Mouse (Mus musculus): ENCODE results near the gene Nedd4.
"Not testable (repeated sequence)": the region's sequence is repeated elsewhere in the genome, so short reads cannot be mapped to it uniquely, and the experiment has no call there.

Nedd4 gene

DNA sequence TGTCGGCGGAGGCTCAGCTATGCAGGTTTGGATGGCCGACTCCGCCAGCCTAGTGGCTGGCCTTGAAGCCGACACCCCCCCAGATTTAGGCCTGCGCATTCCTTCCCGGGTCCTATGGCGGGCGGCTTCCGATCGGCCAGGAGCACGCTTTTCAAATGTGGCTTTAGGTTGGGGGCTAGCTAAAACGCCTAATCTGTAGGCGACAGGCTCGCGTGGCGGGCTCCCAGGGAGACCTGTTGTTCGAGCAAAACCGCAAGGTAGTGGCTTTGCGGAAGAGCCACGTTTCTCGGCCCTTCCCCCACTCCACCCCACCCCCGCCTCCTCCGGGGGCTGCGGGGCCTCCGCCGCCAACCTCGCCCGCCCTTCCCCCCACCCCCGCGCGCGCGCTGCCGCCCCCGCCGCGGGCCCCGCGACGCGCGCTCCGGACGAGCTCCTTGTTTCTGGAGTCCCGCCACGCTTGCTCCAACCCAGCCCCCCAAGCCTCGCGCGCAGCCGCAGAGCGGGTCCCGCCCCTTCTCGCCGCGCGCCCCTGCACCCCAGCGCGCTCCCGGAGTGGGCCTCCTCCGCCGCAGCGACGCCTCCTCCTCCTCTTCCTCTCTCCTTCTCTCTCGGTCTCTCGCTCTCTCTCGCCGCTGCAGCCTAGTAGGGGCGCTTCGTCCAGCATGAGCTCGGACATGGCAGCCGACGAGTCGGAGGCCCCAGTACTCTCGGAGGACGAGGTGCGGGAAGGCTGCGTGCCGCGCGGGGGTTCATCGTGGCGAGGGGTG lies at the start of gene Nedd4:
Gene Nedd4, plus strand, starts transcription at position 452 of the 767 bp plus-strand sequence.
- in situ Hi-C loops (cut with MboI): no loop called here

GRCm38 (mm10) chr9:72613884-72614283 lies 48.3 kb upstream of the Nedd4 start:
- in situ Hi-C loops (cut with MboI): no loop called here

DNA sequence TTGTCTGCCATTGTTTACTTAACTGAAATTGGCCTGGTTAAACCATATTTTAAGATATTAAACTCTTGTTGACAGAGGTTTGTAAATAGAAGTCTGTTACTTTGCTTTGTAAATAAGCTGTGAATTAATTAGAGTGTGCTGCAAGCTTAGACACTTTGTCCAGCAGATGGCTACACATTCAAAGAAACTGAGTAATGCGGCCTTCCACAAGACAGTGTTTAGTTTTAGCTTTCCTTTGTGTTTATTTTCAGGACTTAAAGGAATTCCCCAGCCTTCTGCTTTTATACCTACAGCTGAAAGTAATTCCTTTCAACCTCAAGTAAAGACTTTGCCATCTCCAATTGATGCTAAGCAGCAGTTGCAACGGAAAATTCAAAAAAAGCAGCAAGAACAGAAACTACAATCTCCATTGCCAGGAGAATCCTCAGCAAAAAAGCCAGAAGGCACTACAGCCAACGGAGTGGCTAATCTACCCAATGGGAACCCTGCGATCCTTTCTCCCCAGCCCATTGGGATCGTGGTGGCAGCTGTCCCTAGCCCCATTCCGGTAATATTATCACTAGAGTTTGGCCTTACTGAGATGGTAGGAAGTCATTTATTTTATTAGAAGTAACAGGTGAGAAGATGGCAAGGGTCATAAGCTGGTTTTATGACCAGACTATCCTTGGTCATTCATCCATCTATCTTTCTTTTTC lies 47.2 kb upstream of the Nedd4 start:
- in situ Hi-C loops (cut with MboI): no loop called here

GRCm38 (mm10) chr9:72618037-72618436 lies 44.1 kb upstream of the Nedd4 start:
- in situ Hi-C loops (cut with MboI): no loop called here

DNA sequence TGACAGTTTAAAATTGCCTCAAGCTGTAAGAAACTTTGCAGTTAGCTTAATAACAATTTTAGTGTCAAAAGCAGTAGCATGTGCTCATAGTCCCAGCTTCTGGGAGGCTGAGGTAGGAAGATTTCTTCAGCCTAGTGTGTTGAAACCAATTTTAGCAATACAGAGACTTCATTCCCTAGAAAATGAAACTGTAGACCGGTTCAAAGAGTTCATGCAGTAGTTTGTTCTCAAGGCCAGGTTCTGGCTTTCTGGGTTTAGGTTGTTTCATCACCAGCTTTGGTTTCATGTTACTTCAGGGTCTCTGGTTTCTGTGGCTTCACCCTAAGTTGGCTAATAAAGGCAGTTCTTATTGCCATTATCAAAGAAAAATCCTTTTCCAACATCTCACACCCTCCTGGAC lies 38.5 kb upstream of the Nedd4 start:
- in situ Hi-C loops (cut with MboI): no loop called here

DNA sequence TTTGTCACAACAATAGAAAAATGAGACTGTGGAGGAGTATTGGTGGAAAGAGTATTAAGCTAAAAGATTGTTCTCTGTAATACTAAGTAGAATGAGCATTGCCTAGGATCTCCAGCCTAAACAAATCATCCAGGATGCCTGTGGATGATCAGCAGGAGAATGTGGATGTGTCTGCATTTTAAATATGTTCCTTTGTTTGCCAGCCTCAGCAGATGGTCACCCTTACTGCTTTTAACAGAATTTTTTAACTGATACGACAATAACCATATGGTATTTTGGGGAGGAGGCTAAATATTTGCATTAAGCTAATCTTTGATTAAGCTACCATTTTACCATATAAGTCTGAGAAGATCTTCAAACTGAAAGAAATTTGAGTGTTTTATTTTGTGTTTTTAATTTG lies 34.5 kb upstream of the Nedd4 start:
- in situ Hi-C loops (cut with MboI): no loop called here

DNA sequence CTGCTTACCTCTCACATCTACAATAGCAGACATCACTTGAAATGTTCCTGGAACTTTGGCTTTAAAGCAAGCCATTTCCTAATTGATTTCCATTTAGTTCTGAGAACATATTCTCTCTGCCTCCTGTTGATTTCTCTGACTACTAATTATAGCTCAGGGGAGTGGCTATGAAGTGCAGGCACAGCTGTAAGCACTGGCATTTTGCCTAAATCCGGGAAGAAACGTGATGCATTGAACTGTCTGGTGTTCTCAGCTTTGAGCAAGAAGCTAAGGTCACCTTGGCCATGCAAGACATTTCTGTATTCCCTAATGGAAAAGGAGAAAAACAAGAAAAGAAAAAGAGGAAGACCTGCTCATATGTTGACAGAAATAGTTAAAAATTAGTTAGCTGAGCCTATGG lies 33.6 kb upstream of the Nedd4 start:
- in situ Hi-C loops (cut with MboI): no loop called here

GRCm38 (mm10) chr9:72632198-72632597 lies 29.9 kb upstream of the Nedd4 start:
- in situ Hi-C loops (cut with MboI): no loop called here

DNA sequence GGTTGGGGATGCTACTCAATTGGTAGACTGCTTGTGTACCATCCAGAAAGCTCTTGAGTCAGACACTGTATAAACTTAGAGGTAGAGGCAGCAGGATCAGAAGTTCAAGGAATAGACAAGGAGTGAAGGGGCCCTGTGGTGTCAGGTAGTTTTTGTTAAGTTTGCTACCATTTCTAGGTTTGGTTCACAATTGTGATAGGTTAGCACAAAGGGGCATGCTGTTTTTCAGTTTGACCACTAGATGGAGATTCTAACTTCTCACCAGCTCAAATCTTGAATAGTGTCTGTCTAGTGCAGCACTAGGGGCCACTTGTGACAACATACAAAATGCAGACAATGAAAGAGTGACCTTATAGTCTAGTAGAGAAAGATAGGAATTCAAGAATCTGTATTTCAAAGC lies 27.0 kb upstream of the Nedd4 start:
- in situ Hi-C loops (cut with MboI): no loop called here

DNA sequence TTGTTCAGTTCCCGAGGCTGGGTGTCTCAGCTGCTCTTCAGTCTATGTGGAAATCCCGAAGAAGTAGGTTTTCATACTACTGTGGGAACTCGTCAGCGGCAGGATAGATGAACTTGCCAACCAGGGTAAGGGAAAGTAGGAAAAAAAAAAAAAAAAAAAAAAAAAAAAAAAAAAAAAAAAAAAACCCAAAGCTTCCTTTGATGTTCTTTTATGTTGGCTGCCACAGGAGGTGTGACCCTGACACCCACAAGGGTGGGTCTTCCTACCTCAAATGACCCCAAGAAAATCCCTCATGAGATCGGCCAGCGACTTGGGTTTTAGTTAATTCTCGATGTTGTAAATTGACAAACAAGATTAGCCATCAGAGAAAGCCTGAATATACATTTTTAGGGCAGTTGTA lies 25.6 kb upstream of the Nedd4 start:
- in situ Hi-C loops (cut with MboI): no loop called here

DNA sequence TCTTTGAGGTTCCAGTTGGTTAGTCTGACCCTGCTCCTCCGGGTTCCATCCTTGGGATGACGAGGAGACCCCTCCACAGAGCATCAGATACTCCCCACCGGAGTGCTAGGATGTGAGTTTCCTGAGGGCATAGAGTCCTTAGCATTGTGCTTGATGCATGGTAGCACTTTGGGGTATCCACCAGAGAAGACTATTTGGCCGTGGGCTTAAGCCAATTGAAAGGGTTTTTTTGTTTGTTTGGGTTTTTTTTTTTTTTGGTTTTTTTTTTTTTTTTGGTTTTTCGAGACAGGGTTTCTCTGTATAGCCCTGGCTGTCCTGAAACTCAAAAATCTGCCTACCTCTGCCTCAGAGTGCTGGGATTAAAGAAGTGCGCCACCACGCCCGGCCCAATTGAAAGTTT lies 24.9 kb upstream of the Nedd4 start:
- in situ Hi-C loops (cut with MboI): no loop called here

GRCm38 (mm10) chr9:72638951-72639842 lies 22.9 kb upstream of the Nedd4 start:
- in situ Hi-C loops (cut with MboI): no loop called here

DNA sequence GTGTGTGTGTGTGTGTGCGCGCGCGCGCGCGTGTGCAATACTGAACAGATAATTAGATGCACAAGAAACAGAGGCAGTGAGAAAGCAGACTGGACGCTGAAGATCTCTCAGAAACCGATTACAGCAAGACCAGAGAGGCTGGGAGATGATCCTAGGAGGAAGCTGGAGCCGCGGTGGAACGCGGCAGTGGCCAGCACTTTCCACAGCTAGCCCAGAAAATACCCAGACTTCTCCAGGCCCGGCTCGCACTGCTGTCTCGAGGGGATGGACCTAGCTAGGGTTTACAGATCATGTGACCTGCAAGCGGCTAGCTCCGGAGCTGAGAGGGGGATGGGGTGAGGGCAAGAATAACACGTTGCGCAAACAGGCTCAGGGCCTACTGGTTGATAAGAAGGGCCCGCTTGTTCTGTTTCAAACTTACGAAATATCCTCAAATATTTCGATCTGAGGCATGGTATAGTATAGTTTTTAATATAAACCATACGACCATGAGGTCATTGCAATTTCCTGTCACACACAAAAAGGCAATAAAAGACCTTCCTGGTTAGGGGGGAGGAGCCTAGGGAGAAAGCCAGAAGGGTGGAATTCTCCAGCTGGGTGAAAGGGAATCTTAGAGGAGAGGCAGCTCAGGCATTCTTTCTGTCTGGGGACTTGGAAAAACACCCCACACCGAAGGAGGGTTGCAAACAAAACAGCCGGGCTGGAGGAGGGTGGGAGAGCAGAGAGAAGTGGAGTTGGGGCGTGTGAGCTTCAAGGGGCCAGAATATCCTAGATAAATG lies 22.1 kb upstream of the Nedd4 start:
- in situ Hi-C loops (cut with MboI): no loop called here

DNA sequence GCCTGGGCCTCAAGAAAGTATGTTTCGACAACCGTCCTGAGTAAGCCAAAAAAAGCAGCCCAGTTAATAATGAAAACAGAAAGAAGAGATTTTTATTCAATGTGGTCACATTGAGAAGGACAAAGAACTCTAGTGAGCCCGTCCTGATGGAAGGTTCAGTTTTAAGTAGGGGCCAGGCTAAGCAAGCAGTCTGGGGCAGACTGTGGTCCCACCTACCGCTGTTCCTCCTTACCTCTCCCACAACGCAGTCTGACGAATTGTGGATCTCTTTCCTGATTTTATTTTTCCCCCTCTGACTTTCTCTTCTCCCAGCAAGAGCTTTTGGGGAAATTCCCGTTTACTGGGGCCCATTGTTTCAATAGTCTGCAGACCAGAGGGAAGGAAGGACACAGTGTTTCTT lies 21.5 kb upstream of the Nedd4 start:
- in situ Hi-C loops (cut with MboI): no loop called here

GRCm38 (mm10) chr9:72641093-72641680 lies 21.0 kb upstream of the Nedd4 start:
- in situ Hi-C loops (cut with MboI): no loop called here

DNA sequence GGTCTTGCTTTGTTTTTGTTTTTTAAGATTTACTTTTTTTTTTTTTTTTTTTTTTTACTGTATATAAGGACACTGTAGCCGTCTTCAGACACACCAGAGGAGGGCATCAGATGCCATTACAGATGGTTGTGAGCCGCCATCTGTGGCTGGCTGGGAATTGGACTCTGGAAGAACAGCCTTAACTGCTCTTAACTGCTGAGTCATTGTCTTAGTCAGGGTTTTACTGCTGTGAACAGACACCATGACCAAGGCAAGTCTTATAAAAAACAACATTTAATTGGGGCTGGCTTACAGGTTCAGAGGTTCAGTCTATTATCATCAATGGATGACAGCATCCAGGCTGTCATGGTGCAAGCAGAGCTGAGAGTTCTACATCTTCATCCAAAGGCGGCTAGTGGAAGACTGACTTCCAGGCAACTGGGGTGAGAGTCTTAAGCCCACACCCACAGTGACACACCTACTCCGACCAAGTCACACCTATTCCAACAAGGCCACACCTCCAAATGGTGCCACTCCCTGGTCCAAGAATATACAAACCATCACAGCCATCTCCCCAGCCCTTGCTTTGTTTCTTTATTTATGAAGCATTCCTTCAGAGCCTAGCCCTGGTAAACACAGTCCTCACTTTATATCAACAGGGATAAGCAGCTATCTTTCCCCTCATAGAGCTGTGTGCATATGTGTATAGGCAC lies 19.2 kb upstream of the Nedd4 start:
- in situ Hi-C loops (cut with MboI): not testable (repeated sequence)

- in situ Hi-C loops (cut with MboI): no loop called here
These were observed 18.3 kb upstream of the Nedd4 start for GRCm38 (mm10) chr9:72643651-72644417.

DNA sequence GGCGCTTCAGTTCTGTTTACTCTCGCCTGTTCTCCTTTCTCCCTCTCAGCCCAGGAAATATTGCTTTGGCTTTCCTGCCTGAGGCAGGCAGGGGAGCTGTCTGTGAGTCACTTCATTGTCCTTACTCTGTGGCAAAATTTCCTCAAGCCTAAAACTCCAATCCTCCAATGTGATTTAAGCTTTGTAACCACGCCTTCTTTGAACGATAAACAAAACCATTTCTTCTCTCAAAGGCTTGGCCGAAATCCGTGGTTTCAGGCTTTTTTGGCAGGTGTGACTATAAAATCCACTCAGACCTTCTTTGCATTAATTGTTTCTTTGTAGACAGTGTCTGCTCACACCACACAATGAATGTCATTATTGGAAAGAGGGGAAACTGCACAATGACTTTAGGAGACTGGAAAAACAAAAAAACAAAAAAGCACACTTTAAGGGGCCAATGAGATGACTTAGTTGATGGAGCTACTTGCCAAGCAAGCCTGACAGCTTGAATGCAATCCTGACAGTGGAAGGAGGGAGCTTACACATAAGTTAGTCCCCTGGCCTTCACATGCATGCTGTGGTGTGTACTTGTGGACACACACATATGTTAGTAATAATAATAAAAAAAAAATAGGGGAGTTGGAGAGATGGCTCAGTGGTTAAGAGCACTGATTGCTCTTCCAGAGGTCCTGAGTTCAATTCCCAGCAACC lies 17.6 kb upstream of the Nedd4 start:
- in situ Hi-C loops (cut with MboI): no loop called here

- in situ Hi-C loops (cut with MboI): no loop called here
These were observed 12.4 kb upstream of the Nedd4 start for GRCm38 (mm10) chr9:72649781-72650180.
